Mouse (Mus musculus): ENCODE measurements around the gene Lcor.

GRCm38 (mm10) chr19:41484361-41484760 lies 1.9 kb downstream of the Lcor start:
- TF ChIP-seq POLR2A (IDR thresholded peaks at IDR 0.05; ENCODE audit: control insufficient read depth, extremely low read depth, insufficient read depth, low read length, poor library complexity) (no peak), CTCF (IDR thresholded peaks at IDR 0.05; ENCODE audit: borderline replicate concordance, control insufficient read depth, extremely low read depth, insufficient read depth, low read length, poor library complexity) (no peak)

Data from thymus, adult 2 months (tissue).